Mouse (Mus musculus): Measurements from ENCODE around the gene Micu1.
"Not testable (repeated sequence)": the region's sequence is repeated elsewhere in the genome, so short reads cannot be mapped to it uniquely, and the experiment has no call there.

Micu1 gene

DNA sequence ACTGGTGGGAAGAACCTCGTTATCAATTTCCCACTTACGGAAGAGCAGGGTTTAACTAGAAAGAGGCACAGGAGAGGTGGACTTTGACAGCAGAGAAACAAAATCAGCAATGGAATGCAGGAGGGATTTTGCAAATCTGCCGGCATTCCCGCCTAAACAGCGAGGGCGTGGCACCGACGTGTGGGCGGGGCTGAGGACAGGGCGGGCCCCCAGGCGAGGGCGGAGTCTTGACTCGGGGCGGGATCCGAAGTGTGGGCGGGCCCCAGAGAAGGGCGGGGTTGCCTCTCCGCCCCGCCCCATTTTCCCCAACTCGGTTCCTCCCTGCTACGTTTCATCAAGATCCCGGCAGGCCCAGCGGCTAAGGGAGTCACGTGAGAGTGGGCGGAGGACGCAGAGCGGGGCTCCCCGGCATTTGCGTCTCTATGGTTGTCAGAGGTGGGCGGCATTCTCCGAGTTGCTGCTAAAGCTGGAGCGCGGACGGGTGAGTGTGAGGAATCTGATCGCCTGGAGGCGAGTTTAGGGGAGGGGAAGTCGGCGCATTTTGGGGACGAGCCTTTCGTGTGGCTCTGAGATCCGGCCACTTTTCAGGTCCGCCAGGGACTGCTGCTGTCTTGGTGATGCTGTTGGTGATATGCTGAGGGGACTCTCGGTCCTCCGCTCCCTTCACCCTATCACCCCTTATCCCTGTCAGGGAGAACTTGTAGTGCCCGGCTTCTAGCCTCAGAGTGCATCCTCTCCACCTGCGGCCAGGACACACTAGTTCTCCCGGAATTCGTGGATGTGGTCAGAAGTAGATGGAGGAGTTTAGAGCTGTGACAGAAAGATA, at the start of gene Micu1:
TSS of gene Micu1 (plus strand) at position 271 of the 826 bp plus-strand sequence.
- in situ Hi-C loops (cut with MboI, MseI): loop anchor here (5.0 kb wide), 1 partner anchor 85 kb away; the partner anchor contains the start of genes Gm10322 and Mcu

DNA sequence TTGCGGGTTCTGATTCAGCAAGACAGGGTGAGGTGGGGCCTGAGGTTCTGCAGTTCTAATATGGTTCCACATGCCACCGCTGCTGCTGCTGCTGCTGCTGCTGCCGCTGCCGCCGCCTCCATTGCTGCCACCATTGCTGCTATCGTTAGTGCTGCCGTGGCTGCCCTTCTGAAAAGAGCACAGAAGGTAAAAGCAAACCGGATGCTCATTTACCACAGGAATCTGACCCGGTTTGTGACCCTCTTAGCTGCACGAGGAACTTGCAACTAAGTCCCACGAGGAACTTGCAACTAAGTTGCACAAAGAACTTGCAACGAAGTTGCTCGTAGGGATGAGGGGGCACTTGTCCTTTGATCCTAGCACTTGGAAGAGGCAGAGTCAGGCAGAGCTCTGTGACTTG, 45.5 kb upstream of the Micu1 start:
- in situ Hi-C loops (cut with MboI, MseI): no loop called here

DNA sequence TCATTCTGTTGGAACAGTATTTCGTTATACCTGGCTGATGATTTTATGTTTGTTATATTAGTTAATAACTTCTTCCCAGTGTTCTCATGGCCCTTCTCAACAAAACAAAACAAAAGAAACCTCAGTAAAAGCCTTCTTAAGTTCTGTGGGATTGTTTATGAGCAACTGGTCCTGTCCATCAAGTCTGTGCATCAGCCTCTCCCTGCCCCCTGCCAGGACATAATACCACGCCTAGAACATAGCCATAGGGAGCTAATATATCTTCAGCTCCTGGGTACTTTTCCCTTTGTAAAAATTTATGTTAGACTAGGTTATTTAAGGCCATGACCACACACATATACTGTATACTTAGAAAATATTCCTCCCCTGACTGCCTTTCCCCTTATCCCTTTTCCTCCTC, 37.5 kb upstream of the Micu1 start:
- in situ Hi-C loops (cut with MboI, MseI): no loop called here

DNA sequence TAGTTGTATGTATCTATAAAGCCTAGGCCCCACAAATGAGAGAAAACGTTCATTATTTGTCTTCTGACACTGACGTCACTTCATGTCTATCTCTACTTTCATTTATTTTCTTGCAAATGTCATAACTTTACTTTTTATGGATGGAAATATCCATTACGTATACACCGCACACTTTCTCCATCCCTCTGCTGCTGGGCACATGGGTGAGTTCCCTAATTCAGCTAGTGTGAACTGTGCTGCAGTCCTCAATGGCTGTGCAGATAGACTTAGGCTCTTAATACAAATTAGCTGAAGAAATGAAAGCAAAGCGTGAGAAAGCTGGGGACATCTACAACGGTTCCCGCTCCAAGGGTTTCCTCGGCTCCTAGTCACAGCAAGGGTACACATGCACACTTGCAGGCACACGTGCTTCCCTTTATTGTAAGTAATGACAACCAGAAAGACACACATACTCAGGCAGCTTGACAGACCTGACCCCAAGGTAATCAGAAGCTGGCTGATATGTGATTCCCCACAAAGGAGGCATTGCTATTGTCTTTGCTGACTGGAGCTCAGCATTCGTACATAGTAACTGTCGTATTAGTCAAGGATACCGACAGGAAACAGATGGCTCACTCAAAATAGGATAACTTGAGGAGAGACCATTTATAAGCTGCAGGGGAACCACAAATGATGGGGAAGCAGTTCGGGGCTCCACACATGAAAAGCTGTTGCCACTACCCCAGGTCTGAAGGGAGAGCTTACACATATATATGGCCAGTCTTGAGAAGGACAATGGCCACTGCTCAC, 36.6 kb upstream of the Micu1 start:
- in situ Hi-C loops (cut with MboI, MseI): no loop called here

DNA sequence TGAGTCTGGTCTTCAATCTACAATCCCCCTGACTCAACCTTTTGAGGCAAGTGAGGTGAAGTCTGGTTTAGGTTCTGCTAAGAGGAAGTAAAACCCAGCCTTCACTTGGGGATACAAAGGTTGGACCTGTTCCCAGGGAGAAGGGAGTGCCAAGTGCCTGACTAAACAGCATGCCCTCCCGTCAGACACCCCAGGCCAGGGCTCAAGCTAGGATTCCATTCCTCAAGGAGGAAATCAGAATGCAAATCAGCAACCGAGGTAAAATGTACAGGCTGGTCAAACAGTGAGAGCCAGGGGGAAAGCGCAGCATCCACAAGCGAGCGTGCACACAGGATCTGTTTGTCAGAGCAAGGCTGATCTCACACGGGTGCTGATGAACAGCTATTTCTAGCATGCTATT, 34.9 kb upstream of the Micu1 start:
- in situ Hi-C loops (cut with MboI, MseI): no loop called here

DNA sequence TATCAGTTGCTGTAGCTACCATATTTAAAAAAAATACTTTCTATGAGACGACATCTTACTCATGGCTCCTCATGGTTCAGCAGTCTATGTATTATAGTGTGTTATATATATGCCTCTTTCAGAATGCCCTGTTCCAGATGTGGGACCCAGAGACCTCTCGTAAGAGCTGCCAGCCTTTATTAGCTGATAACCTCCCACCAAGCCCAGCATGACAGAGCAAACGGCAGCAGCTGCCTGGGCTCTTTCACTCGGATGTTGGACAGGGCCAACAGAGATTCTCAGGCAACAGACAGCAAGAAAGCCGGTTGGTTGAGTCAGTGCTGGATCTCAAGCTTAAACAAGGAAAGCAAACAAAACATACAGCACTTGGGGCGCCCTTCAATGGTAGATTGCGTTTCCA, 33.8 kb upstream of the Micu1 start:
- in situ Hi-C loops (cut with MboI, MseI): no loop called here

DNA sequence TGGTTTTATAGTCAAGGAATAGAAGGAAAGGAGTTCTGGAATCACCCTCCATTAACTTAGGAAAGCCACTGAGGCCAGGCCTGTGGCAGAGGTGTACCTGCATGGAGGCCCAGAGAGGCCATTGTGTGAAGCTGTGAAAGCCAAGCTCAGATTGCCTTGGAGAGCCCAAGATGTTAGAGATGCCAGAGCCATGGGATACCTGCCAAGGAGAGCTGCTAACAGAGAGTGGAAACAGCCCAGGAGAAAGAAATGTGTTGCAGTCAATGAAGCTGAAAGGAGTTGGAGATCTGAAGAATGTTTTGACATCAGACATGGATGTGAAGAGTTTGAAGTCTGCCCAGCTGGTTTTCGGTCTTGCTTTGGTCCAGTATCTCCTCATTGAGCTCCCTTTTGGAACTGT, 24.4 kb upstream of the Micu1 start:
- in situ Hi-C loops (cut with MboI, MseI): no loop called here

DNA sequence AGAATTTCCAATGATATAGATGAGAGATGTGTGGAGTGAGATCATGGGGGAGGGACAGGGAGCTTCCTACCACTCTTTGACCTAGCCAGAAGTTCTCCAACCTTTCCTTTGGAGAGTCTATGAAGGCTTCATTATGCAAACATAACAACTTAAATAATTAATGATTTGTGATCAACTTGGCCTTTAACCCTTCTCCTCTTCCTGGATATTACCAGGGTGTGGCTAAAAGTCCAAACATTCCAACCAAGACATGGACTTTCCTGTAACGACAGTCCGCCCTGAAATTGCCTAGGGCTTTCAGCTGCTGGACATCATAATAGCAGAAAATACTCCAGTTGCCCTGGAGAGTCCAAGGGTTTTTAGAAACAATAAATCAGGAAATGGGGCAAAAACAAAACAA, 23.1 kb upstream of the Micu1 start:
- in situ Hi-C loops (cut with MboI, MseI): no loop called here

DNA sequence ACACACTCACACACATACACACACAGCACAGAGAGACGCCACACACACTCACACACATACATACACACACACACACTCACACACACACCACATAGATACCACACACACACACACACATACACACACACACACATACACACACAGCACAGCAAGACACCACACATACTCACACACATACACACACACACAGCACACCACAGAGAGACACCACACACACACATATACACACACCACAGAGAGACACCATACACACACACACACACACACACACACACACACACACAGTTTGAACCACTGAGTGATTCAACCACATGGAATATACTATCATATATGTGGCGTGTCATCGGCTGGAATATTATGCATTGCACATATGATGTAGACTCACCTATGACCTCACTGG, 16.7 kb upstream of the Micu1 start:
- in situ Hi-C loops (cut with MboI, MseI): not testable (repeated sequence)

DNA sequence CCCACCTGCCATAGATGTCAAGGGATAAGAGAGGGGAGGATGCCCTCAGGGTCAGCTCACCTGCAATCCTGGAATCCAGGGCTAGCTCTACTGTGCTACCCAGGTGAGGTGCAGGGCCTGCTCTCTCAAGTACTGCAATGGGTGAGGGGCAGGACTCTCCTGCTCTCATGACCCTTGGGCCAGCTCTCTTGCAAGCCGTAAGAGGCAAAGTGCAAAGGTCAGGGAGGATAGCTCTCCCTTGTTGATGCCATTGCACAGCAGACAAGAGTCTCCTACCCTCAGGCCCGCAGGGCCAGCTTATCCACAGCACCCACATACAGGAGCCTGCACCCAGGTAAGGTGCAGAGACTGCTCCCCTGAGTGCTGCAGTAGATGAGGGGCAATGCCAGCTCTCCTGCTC, 15.2 kb upstream of the Micu1 start:
- in situ Hi-C loops (cut with MboI, MseI): no loop called here

DNA sequence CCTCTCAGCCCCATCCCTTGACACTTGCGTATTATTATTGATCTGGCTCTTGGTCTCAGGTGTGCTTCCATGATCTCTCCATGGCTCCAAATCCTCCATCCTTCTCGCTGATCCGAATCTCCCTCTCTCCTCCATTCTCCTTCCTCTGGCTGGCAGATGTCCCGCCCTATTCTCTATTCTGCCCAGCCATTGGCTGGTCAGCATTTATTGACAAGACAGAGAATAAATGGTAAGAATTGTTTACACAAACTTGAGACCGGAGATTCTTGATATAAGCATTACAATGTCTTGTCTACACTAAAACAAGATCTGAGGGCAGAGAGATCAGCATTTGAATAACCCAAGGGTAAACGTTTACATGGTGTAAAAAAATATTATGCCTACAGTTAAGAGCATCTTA, 12.4 kb upstream of the Micu1 start:
- in situ Hi-C loops (cut with MboI, MseI): no loop called here

DNA sequence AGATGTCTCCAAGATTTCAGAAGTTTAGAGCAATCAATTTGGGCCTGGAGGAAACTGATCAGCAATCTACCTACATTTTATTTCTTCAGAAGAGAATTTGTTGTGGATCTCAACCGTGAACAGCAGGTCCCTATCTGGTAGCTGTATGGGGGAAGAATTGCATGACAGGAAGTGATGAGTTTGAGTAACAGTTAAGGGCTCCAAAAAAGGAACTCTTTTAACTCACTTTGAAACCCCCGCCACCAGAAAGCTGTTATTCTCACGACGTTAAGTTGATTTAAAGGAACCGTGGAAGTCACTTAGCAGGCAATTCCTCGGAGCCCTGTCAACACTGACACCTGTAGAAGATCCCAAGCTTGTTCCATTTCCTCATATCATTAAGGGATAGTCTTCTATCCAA, 9.8 kb upstream of the Micu1 start:
- in situ Hi-C loops (cut with MboI, MseI): no loop called here

DNA sequence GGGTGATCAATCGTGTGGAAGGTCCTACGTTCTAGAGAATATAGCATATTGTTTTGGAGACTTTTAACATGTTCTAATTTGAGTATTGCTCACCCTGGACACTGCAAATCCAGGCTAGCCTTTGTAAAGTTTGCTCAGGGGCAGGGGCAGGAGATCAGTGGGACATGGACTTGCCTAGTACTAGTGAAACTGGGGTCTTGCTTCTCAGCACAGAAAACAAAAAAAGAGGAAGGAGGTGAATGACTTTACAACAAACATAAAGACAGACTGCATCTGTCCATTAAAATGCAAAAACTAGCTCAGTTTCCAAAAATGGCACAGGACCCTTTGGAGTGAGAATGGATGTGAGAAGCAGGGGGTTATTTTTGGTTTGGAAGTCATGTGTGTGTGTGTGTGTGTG, 8.2 kb upstream of the Micu1 start:
- in situ Hi-C loops (cut with MboI, MseI): no loop called here

DNA sequence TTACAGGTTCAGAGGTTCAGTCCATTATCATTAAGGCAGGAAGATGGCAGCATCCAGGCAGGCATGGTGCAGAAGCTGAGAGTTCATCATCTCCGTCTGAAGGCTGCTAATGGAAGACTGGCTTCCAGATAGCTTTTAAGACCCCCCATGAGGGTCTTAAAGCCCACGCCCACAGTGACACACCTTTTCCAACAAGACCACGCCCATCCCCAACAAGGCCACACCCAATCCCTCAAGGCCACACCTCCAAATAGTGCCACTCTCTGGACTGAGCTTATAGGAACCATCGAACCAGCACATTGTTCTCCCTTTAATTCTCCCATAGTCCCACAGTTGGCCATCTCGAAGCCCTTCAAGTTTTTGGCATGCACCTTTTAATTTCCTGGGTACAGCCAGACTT, 2.8 kb upstream of the Micu1 start:
- in situ Hi-C loops (cut with MboI, MseI): no loop called here

DNA sequence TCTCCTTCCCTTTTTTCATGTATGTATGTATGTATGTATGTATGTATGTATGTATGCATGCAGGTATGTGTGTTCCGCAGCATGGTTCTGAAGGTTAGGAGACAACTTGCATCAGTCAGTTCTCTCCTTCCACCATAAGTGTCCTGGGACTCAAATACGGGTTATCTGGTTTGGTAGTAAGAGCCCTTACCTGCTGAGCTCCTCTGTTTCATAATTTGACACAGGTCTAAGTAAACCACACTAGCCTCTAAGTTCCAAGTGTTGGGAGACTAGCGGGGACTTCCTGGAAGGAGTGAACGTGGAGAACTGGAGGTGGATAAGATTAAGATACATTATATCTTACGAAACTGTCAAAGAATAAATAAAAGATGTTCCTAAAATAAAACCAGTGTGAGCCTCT, 472 bp upstream of the Micu1 start:
- in situ Hi-C loops (cut with MboI, MseI): loop anchor here (5.0 kb wide), 1 partner anchor 85 kb away; the partner anchor contains the start of genes Gm10322 and Mcu

DNA sequence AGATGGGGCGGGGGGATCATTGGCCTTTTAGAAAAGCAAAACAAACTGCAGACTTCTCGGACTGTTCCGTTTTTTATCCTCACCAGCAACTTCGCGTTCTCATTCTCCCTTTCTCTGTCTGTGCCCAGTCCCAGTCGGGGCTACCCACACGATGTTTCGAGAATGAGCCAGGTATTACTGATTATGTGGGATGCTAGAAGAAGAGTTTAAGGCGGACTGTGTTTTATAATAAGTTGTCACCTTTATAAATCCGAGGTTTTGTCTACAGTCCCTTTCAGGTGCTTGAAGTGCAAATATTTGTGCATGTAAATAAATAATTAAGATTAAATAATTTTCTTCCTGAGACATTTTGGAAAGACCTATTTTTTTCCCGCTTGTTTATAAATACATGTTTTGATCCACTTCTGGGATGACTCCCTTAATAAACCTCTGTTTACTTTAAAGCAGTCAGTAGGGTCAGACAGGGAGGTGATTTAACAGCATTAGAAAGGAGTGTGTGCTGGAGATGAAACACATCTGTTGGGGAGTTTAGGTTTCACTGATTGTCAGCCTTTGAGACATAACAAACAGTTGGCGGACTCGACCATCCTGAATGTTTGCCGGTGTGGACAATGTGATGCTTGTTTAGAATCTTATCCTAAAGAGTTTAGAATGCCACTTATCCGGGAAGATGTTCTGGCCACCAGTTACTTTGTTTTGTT, 933 bp downstream of the Micu1 start:
- in situ Hi-C loops (cut with MboI, MseI): loop anchor here (5.0 kb wide), 1 partner anchor 86 kb away; the partner anchor contains the start of genes Gm10322 and Mcu

DNA sequence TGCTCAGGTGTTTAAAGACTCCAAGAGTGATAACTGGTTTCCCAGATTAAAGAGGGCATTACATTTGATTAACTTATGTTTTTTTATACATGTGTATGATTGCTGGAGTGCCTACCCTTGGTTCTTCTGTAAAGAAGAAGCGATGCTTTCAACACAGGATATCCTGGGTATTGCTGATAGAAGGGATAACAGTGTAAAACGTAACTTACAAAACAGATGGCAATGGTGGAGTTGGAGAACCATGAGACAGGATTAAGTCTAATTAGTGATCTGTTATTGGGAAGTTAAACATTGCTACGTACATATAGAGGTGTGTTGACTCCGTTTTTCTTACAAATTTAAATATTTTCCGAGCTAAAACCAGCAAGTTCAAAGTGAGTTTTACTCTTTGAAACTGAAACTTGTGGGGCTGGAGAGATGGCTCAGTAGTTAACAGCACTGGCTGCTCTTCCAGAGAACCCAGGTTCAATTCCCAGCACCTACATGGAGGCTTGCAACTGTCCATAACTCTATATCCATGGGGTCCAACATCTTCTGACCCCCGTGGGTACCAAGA, 4.8 kb downstream of the Micu1 start:
- in situ Hi-C loops (cut with MboI, MseI): no loop called here

DNA sequence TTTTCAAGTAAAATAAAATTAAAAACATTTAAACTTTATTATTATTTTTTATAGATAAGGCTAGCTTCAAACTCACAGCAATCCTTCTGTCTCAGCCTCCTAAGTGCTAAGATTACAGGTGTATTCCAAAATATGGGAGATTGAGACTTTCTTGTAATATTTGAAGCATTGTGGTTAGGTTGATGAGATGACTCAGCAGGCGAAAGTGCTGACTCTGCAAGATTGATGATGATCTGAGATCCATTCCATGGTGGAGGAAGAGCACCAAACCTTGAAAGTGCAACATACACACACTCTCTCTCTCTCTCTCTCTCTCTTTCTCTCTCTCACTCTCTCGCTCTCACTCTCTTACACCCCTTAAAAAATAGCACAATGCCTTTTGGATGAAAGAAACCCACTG, 5.3 kb downstream of the Micu1 start:
- in situ Hi-C loops (cut with MboI, MseI): no loop called here

DNA sequence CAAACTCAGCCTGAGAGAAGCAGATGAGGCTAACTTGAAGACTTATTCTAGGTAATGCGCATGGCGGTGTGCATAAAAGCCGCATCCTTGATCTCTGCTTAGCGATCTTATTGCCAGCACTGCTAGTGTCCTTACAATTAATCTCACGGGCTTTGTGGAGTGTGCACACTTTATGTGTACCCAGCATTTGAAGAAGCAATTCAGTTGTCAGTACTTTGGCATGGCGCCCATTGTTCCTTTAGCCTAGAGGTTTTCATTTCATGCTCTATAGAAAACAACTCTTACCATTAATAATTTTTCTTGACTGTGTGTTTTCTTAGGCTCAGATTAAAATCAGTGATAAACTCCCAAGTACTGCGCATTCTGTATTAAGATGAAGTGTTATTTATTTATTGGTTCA, 7.0 kb downstream of the Micu1 start:
- in situ Hi-C loops (cut with MboI, MseI): no loop called here

DNA sequence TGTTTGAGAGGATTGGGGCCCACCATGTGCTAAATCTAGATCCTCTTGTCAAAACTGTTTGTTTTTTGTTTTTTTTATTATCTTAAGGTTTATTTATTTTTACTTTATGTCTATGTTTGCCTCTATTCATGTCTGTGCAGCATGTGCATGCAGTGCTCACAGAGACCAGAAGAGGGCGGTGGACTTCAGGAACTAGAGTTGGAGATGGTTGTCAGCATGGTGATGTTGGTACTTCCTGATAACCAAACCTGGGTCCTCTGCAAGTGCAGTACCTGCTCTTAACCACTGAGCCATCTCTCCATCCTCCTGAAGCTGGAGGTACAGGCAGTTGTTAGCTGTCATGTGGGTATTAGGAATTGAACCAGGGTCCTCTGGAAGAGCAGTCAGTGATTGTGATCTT, 8.0 kb downstream of the Micu1 start:
- in situ Hi-C loops (cut with MboI, MseI): no loop called here

DNA sequence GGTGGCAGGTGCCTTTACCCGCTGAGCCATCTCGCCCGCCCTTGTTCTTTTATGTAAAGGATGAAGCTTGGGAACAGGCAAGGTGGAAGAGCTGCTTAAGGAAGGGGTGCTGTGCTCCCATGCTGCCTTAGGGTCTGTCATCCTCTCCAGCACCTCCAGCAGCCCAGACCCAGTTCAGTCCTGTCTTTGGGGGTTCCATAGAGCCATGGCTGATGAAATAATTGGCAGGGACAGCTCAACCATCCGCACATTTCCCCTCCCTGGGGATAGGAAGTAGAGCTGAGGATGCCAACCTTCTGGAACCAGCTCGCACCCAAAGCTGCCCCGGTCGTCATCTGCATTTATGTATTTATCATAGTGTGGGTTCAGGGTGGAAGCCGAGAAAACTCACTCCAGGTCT, 9.8 kb downstream of the Micu1 start:
- in situ Hi-C loops (cut with MboI, MseI): no loop called here

DNA sequence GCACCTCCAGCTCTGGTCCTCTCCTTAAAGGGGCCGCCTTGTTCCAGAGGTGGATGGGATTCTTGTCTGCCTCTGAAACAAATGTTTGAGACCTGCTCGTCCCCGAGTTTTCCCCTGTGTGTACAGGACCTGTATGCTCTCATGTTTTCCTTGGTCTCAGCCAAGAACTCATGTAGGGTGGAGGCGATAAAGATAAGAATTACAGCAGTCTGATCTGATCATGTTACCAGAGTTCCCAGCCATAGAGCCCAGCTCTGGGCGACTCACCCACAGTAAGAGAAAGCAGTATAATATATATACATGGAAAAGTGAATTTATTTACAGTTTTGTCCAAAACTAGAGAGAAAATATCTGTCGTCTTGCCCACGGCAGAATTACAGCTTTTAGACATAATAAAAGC, 17.7 kb downstream of the Micu1 start:
- in situ Hi-C loops (cut with MboI, MseI): no loop called here

Measured in T-helper 1 cell (primary cell).